Mouse (Mus musculus) left cerebral cortex, adult 18-20 months (tissue): ENCODE measurements at regions not wholly inside any gene's neighbourhood (a gene's known extent, or its start where the extent isn't known, plus 50 kb on each side); places are given as distances from the start of the nearest gene placed in this dataset.

Source experiments
- DNase-seq, 2 experiments: peaks; one replicate each; pipeline ENCODE4 v3.0.0; 2021 to 2022; ENCODE audit warnings: low spot score in 2 of 2, mixed read lengths in 1 of 2

GRCm38 (mm10) chr4:67796050-67796449 lies 968.7 kb downstream of the Tlr4 start:
- DNase-seq: no peak
